Mouse (Mus musculus): Measurements from ENCODE around the gene Rwdd2a. TPM values are rescaled to one million over a fixed set of nuclear protein-coding genes. Genes with fewer than 3 reads are reported as not detected.

Rwdd2a gene
- polyA plus RNA-seq (2012; rRNA removed) = 1.0 and 1.1 TPM in 2 replicates

GRCm38 (mm10) chr9:86571540-86572135, at the start of gene Rwdd2a, which contains the start of gene Pgm3:
Rwdd2a (plus strand) TSS chr9:86571991.
Pgm3 (minus strand) TSS chr9:86571842.
- 1% methylated on average over 58 of the region's 59 CpGs for WGBS
- TF ChIP-seq CTCF (conservative IDR thresholded peaks at IDR 0.05; ENCODE audit: insufficient read depth, insufficient read length, low read depth, low read length) = no peak
- TF ChIP-seq POLR2A (IDR thresholded peaks at IDR 0.05; ENCODE audit: low read depth, low read length) = peak; percentile 85
- Histone ChIP-seq H3K36me3 (ENCODE audit: control insufficient read depth, insufficient read depth, low read length) (peaks cover 1% of the 10 kb centered on the region), H3K4me3 (ENCODE audit: insufficient read depth, low read depth, low read length) (peak within 1 kb of the TSS; percentile 66), H3K27ac (ENCODE audit: insufficient read depth, low read depth, low read length) (peak within 1 kb of the TSS; percentile 1; the same call in 1 of the 2 replicates), H3K4me1 (ENCODE audit: control insufficient read depth, insufficient read depth, low read length) (peaks cover 15% of the 10 kb centered on the region; the same call in 1 of the 2 replicates), H3K27me3 (replicated peaks; ENCODE audit: control insufficient read depth, insufficient read depth, low read length) (no peaks in the 10 kb centered on the region)
- DNase-seq = peak; percentile 98

GRCm38 (mm10) chr9:86522335-86522734, 49.5 kb upstream of the Rwdd2a start:
- Histone ChIP-seq H3K27ac (ENCODE audit: insufficient read depth, low read depth, low read length) (no peak overlapping the region), H3K4me3 (ENCODE audit: insufficient read depth, low read depth, low read length) (no peak overlapping the region), H3K36me3 (ENCODE audit: control insufficient read depth, insufficient read depth, low read length) (peaks cover 10% of the 10 kb centered on the region), H3K27me3 (replicated peaks; ENCODE audit: control insufficient read depth, insufficient read depth, low read length) (no peaks in the 10 kb centered on the region), H3K4me1 (ENCODE audit: control insufficient read depth, insufficient read depth, low read length) (no peaks in the 10 kb centered on the region)
- TF ChIP-seq POLR2A (IDR thresholded peaks at IDR 0.05; ENCODE audit: low read depth, low read length) (no peak), CTCF (conservative IDR thresholded peaks at IDR 0.05; ENCODE audit: insufficient read depth, insufficient read length, low read depth, low read length) (peak; percentile 13; the same call in 1 of the 2 replicates)
- DNase-seq = no peak

- 44% methylated on average over 2 of the region's 2 CpGs for WGBS
- peaks cover 4% of the 10 kb centered on the region for H3K36me3 ChIP-seq (ENCODE audit: control insufficient read depth, insufficient read depth, low read length)
- H3K4me3 ChIP-seq (ENCODE audit: insufficient read depth, low read depth, low read length) = no peak overlapping the region
- H3K27ac ChIP-seq (ENCODE audit: insufficient read depth, low read depth, low read length) = no peak overlapping the region
- TF ChIP-seq CTCF (conservative IDR thresholded peaks at IDR 0.05; ENCODE audit: insufficient read depth, insufficient read length, low read depth, low read length) (no peak), POLR2A (IDR thresholded peaks at IDR 0.05; ENCODE audit: low read depth, low read length) (no peak)
- H3K4me1 ChIP-seq (ENCODE audit: control insufficient read depth, insufficient read depth, low read length) = no peaks in the 10 kb centered on the region; the same call in 1 of the 2 replicates
- no peaks in the 10 kb centered on the region for H3K27me3 ChIP-seq (replicated peaks; ENCODE audit: control insufficient read depth, insufficient read depth, low read length)
- no peak for DNase-seq
Observed at GRCm38 (mm10) chr9:86525600-86525999, 46.2 kb upstream of the Rwdd2a start.

GRCm38 (mm10) chr9:86534071-86534470, 37.7 kb upstream of the Rwdd2a start:
- Histone ChIP-seq H3K27me3 (replicated peaks; ENCODE audit: control insufficient read depth, insufficient read depth, low read length) (no peaks in the 10 kb centered on the region), H3K27ac (ENCODE audit: insufficient read depth, low read depth, low read length) (no peak overlapping the region), H3K4me1 (ENCODE audit: control insufficient read depth, insufficient read depth, low read length) (no peaks in the 10 kb centered on the region; the same call in 1 of the 2 replicates), H3K36me3 (ENCODE audit: control insufficient read depth, insufficient read depth, low read length) (peaks cover 6% of the 10 kb centered on the region), H3K4me3 (ENCODE audit: insufficient read depth, low read depth, low read length) (no peak overlapping the region)
- TF ChIP-seq POLR2A (IDR thresholded peaks at IDR 0.05; ENCODE audit: low read depth, low read length) (no peak), CTCF (conservative IDR thresholded peaks at IDR 0.05; ENCODE audit: insufficient read depth, insufficient read length, low read depth, low read length) (no peak)
- no peak for DNase-seq
- 81% methylated on average over 5 of the region's 5 CpGs for WGBS

- H3K27ac ChIP-seq (ENCODE audit: insufficient read depth, low read depth, low read length) = no peak overlapping the region
- H3K36me3 ChIP-seq (ENCODE audit: control insufficient read depth, insufficient read depth, low read length) = peaks cover 8% of the 10 kb centered on the region
- no peaks in the 10 kb centered on the region for H3K4me1 ChIP-seq (ENCODE audit: control insufficient read depth, insufficient read depth, low read length)
- no peak for TF ChIP-seq CTCF (conservative IDR thresholded peaks at IDR 0.05; ENCODE audit: insufficient read depth, insufficient read length, low read depth, low read length)
- TF ChIP-seq POLR2A (IDR thresholded peaks at IDR 0.05; ENCODE audit: low read depth, low read length) = no peak
- no peak for DNase-seq
- H3K4me3 ChIP-seq (ENCODE audit: insufficient read depth, low read depth, low read length) = no peak overlapping the region
- no peaks in the 10 kb centered on the region for H3K27me3 ChIP-seq (replicated peaks; ENCODE audit: control insufficient read depth, insufficient read depth, low read length)
- 98% methylated on average over 3 of the region's 3 CpGs for WGBS
Observed at GRCm38 (mm10) chr9:86543451-86543850, 28.3 kb upstream of the Rwdd2a start.

GRCm38 (mm10) chr9:86544559-86544958, 27.2 kb upstream of the Rwdd2a start:
- no peak for TF ChIP-seq POLR2A (IDR thresholded peaks at IDR 0.05; ENCODE audit: low read depth, low read length)
- peaks cover 8% of the 10 kb centered on the region for H3K36me3 ChIP-seq (ENCODE audit: control insufficient read depth, insufficient read depth, low read length)
- 54% methylated on average over 1 of the region's 1 CpGs for WGBS
- peaks cover under 1% of the 10 kb centered on the region; the same call in 1 of the 2 replicates for H3K4me1 ChIP-seq (ENCODE audit: control insufficient read depth, insufficient read depth, low read length)
- no peaks in the 10 kb centered on the region for H3K27me3 ChIP-seq (replicated peaks; ENCODE audit: control insufficient read depth, insufficient read depth, low read length)
- H3K27ac ChIP-seq (ENCODE audit: insufficient read depth, low read depth, low read length) = no peak overlapping the region
- H3K4me3 ChIP-seq (ENCODE audit: insufficient read depth, low read depth, low read length) = no peak overlapping the region
- no peak for DNase-seq

- 45% methylated on average over 5 of the region's 5 CpGs for WGBS
Observed at GRCm38 (mm10) chr9:86549637-86550162, 22.1 kb upstream of the Rwdd2a start.

More at GRCm38 (mm10) chr9:86549637-86550162, 22.1 kb upstream of the Rwdd2a start:
- peak; percentile 36 for DNase-seq
- H3K27me3 ChIP-seq (replicated peaks; ENCODE audit: control insufficient read depth, insufficient read depth, low read length) = no peaks in the 10 kb centered on the region
- TF ChIP-seq POLR2A (IDR thresholded peaks at IDR 0.05; ENCODE audit: low read depth, low read length) = no peak
- TF ChIP-seq CTCF (conservative IDR thresholded peaks at IDR 0.05; ENCODE audit: insufficient read depth, insufficient read length, low read depth, low read length) = no peak
- H3K4me3 ChIP-seq (ENCODE audit: insufficient read depth, low read depth, low read length) = no peak overlapping the region
- peaks cover 5% of the 10 kb centered on the region for H3K36me3 ChIP-seq (ENCODE audit: control insufficient read depth, insufficient read depth, low read length)
- H3K27ac ChIP-seq (ENCODE audit: insufficient read depth, low read depth, low read length) = no peak overlapping the region
- H3K4me1 ChIP-seq (ENCODE audit: control insufficient read depth, insufficient read depth, low read length) = peaks cover 6% of the 10 kb centered on the region; the same call in 1 of the 2 replicates
